Mouse (Mus musculus) hindbrain, postnatal 0 days (tissue): ENCODE data around the gene Rad54l. TPM values are rescaled to one million over a fixed set of nuclear protein-coding genes. Genes with fewer than 3 reads are reported as not detected.

Experiments used
- ATAC-seq: fragments of 200-750 bp; cut with Nextera tagmentation; 2 replicates; pipeline ENCODE4 v1.8.0; 2017; ENCODE audit warnings: mild to moderate bottlenecking, moderate TSS enrichment, moderate library complexity
- DNase-seq: peaks from one replicate; pipeline ENCODE4 v3.0.0-alpha.2; 2015; ENCODE audit warnings: low spot score
- H3K27ac ChIP-seq: fragments of 300-500 bp; sonication (generic); 2 replicates; pipeline ENCODE4 v1.5.1; 2014; ENCODE audit warnings: mild to moderate bottlenecking
- H3K27me3 ChIP-seq: fragments of 300-500 bp; sonication (generic); 2 replicates; pipeline ENCODE4 v1.6.1; 2014; ENCODE audit warnings: low read length, mixed read lengths; ENCODE audit not compliant: insufficient read depth
- H3K36me3 ChIP-seq: fragments of 300-500 bp; sonication (generic); 2 replicates; pipeline ENCODE4 v1.6.1; 2014; ENCODE audit warnings: low read length, mixed read lengths; ENCODE audit not compliant: insufficient read depth
- H3K4me1 ChIP-seq: fragments of 300-500 bp; sonication (generic); 2 replicates; pipeline ENCODE4 v1.6.1; 2014; ENCODE audit warnings: antibody characterized with exemption, low read length, mixed read lengths; ENCODE audit not compliant: insufficient read depth
- H3K4me2 ChIP-seq: fragments of 300-500 bp; sonication (generic); 2 replicates; pipeline ENCODE4 v1.6.1; 2014; ENCODE audit warnings: low read depth, mild to moderate bottlenecking, low read length, moderate library complexity, mixed read lengths
- H3K4me3 ChIP-seq: fragments of 300-500 bp; sonication (generic); 2 replicates; pipeline ENCODE4 v1.5.1; 2014; ENCODE audit warnings: low read length
- H3K9ac ChIP-seq: fragments of 300-500 bp; sonication (generic); replicated peaks from 2 replicates; pipeline ENCODE4 v1.6.1; 2014; ENCODE audit warnings: mild to moderate bottlenecking, low read length, moderate library complexity, mixed read lengths
- H3K9me3 ChIP-seq: fragments of 300-500 bp; sonication (generic); 2 replicates; pipeline ENCODE4 v1.6.1; 2016; ENCODE audit warnings: low read length, mixed read lengths
- CTCF ChIP-seq: IDR thresholded peaks from 2 replicates; pipeline ENCODE4 v1.5.1; 2016; ENCODE audit warnings: antibody characterized with exemption, control low read depth, low read depth
- WGBS: fragments of 180-500 bp; shearing (Covaris S2); extraction: QIAGEN DNeasy Blood & Tissue Kit; methylation state at CpG from one replicate; pipeline ENCODE4 v1.1.7; 2014; 5-methylcytosine and 5-hydroxymethylcytosine counted together
- polyA plus RNA-seq: library from polyadenylated mRNA; unstranded; fragments of >200 nt; fragmentation: Nextera tagmentation; extraction: Ambion mirVana; gene quantifications from 2 replicates; pipeline ENCODE4 v1.2.1, GENCODE M21; 2015
- total RNA-seq: library from RNA; depleted of rRNA; stranded (reverse); fragments of >200 nt; gene quantifications from 2 replicates; pipeline ENCODE4 v1.2.3, GENCODE M21; 2014

The Rad54l gene
- total and polyA plus RNA-seq, 2 experiments from 2014 or later: 5.3 to 5.4 TPM

- H3K9ac ChIP-seq: peak within 1 kb of the TSS; percentile 97
- peak within 1 kb of the TSS; percentile 97 for H3K27ac ChIP-seq
- DNase-seq (peak; percentile 98), ATAC-seq (peak; percentile 96)
- peaks cover 4% of the 10 kb centered on the region; the same call in 1 of the 2 replicates for H3K36me3 ChIP-seq
- H3K4me2 ChIP-seq: peak within 1 kb of the TSS; percentile 73
- H3K9me3 ChIP-seq: no peaks in the 10 kb centered on the region
- H3K4me3 ChIP-seq: peak within 1 kb of the TSS; percentile 90
- H3K27me3 ChIP-seq: no peaks in the 10 kb centered on the region
- H3K4me1 ChIP-seq: peaks cover 25% of the 10 kb centered on the region
- WGBS: under 1% methylated on average over 55 of the region's 55 CpGs
- TF ChIP-seq CTCF: peak; percentile 42
Observed at GRCm38 (mm10) chr4:116074861-116075620, 48.4 kb downstream of the Rad54l start, which contains the start of the genes Uqcrh and Lrrc41. Gene Uqcrh, minus strand, starts transcription at chr4:116075071. Gene Lrrc41, plus strand, starts transcription at chr4:116075269.

DNA sequence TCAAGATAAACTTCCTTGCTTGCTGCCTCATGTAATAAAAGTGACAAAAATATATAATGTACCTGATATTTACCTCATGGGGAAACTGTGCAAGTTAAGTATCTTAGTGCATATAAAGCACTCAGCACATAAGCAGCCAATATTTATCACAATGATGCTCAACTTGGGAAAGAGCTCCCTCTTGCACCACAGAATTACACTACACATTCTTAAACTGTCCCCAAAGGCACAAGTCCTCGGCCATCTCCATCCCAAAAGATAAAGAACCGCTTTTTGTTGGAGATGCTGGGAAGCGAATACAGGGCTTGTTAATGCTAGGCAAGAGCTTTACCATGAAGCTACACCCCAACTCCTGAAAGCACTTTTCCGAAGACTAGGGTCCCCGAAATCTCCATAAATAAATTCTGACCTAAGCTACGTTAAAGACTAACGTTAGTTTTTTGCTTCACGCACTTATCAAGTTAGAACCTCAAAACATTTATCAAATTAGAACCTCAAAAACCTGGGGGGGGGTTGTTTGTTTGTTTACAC is 49.3 kb downstream of the Rad54l start:
- 2% methylated on average over 8 of the region's 8 CpGs for WGBS
- H3K27ac ChIP-seq: peak overlapping the region; percentile 97
- DNase-seq: peak; percentile 53

DNA sequence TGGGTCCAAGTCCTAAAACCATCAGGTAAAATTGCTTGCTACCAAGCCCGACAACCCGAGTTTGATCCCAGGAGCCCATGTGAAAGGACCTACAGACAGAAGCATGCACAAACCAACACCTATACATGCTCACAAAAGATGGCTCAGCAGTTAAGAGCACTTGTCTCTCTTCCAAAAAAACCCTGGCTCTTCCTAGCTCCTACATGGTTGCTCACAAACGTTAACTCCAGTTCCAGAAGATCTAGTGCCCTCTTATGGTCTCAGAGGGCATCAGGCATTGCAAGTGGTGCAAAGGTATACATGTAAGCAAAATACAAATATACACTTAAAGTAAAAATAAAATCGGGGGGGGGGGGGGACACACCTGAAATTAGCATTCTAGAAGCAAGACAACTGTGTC is 50.3 kb downstream of the Rad54l start:
- H3K27me3 ChIP-seq: no peaks in the 10 kb centered on the region
- no peaks in the 10 kb centered on the region for H3K9me3 ChIP-seq
- WGBS: 59% methylated on average over 4 of the region's 4 CpGs
- H3K36me3 ChIP-seq: no peaks in the 10 kb centered on the region; the same call in 1 of the 2 replicates
- no peak overlapping the region for H3K27ac ChIP-seq
- peaks cover 25% of the 10 kb centered on the region for H3K4me1 ChIP-seq
- peak overlapping the region; percentile 73 for H3K4me2 ChIP-seq
- no peak overlapping the region for H3K9ac ChIP-seq
- no peak for ATAC-seq
- peak; percentile 45 for DNase-seq
- no peak overlapping the region for H3K4me3 ChIP-seq
- peak; percentile 49 for TF ChIP-seq CTCF

More for the DNA sequence above, 49.3 kb downstream of the Rad54l start:
- peaks cover 25% of the 10 kb centered on the region for H3K4me1 ChIP-seq
- H3K27me3 ChIP-seq: no peaks in the 10 kb centered on the region
- no peak for ATAC-seq
- peak overlapping the region; percentile 90 for H3K4me3 ChIP-seq
- peak overlapping the region; percentile 97 for H3K9ac ChIP-seq
- no peaks in the 10 kb centered on the region for H3K9me3 ChIP-seq
- H3K36me3 ChIP-seq: no peaks in the 10 kb centered on the region
- H3K4me2 ChIP-seq: peak overlapping the region; percentile 73
- TF ChIP-seq CTCF: peak; percentile 61

DNA sequence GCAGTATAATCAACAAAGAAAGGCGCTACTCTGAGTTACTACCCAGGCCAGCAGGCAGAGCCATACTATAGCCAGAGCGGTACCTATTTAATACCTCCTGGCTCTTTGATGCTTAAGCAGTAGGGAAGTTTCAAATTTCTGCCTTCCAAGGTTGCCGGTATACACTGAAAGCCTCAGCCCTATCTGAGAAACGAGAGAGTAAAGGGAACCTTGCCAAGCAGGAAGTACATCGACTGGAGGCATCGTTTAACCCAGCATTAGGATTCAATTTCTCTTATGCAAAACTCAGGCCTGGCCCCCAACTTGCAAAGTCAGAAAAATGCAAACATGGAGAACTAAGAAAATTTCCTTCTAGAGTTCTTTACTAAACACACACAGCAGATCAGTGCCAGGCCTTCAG is 53.4 kb downstream of the Rad54l start:
- H3K36me3 ChIP-seq: no peaks in the 10 kb centered on the region; the same call in 1 of the 2 replicates

DNA sequence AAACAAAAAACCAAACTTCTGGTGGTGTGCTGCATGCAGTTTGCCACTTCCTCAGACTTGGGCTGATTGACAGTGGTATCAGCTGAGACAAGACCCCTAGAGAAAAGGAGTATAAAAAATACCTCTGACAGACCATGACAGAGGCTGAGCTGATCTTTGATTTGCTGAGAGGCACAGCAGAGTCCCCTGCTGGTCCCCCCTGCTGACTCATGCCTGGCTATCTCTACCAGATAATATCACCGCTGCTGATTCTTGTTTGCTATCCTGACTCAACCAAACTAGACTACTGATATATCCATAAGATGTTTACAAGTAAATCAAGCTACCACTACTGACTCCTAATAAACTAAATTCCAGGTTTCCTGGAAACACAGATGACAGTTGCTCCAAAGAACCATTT is 59.6 kb downstream of the Rad54l start:
- no peak overlapping the region for H3K9ac ChIP-seq
- DNase-seq: no peak
- WGBS: 41% methylated on average over 1 of the region's 1 CpGs
- TF ChIP-seq CTCF: no peak
- H3K27ac ChIP-seq: no peak overlapping the region
- no peaks in the 10 kb centered on the region for H3K4me1 ChIP-seq
- no peak overlapping the region for H3K4me2 ChIP-seq
- H3K36me3 ChIP-seq: no peaks in the 10 kb centered on the region; the same call in 1 of the 2 replicates
- H3K27me3 ChIP-seq: no peaks in the 10 kb centered on the region
- H3K4me3 ChIP-seq: no peak overlapping the region
- ATAC-seq: no peak
- no peaks in the 10 kb centered on the region for H3K9me3 ChIP-seq

More for the DNA sequence above, 53.4 kb downstream of the Rad54l start:
- TF ChIP-seq CTCF: no peak
- Histone ChIP-seq H3K4me1 (peaks cover 13% of the 10 kb centered on the region; the same call in 1 of the 2 replicates), H3K9ac (no peak overlapping the region), H3K4me3 (no peak overlapping the region), H3K27me3 (no peaks in the 10 kb centered on the region), H3K9me3 (no peaks in the 10 kb centered on the region), H3K4me2 (no peak overlapping the region), H3K27ac (no peak overlapping the region)
- no peak for ATAC-seq
- 85% methylated on average over 6 of the region's 6 CpGs for WGBS
- no peak for DNase-seq

GRCm38 (mm10) chr4:116059012-116059726 is 64.3 kb downstream of the Rad54l start:
- H3K4me2 ChIP-seq: no peak overlapping the region
- H3K36me3 ChIP-seq: no peaks in the 10 kb centered on the region
- no peak overlapping the region for H3K9ac ChIP-seq
- ATAC-seq: no peak
- TF ChIP-seq CTCF: no peak
- WGBS: 83% methylated on average over 5 of the region's 5 CpGs
- H3K9me3 ChIP-seq: no peaks in the 10 kb centered on the region
- no peaks in the 10 kb centered on the region for H3K4me1 ChIP-seq
- H3K4me3 ChIP-seq: no peak overlapping the region
- H3K27ac ChIP-seq: no peak overlapping the region
- H3K27me3 ChIP-seq: no peaks in the 10 kb centered on the region
- no peak for DNase-seq
